Mouse (Mus musculus) CH12.LX (cell line): ENCODE measurements around the gene Gstp1. TPM values are rescaled to one million over a fixed set of nuclear protein-coding genes. Genes with fewer than 3 reads are reported as not detected.
"Not testable (repeated sequence)": the region's sequence is repeated elsewhere in the genome, so short reads cannot be mapped to it uniquely, and the experiment has no call there.

ENCODE experiments used
- DNase-seq: peaks from one replicate; pipeline ENCODE4 v3.0.0-alpha.2; 2013; ENCODE audit errors: extremely low read depth
- H3K27ac ChIP-seq: 2 replicates; pipeline ENCODE4 v1.5.1; 2012; ENCODE audit warnings: low read depth, mild to moderate bottlenecking, control low read depth, moderate library complexity; ENCODE audit not compliant: insufficient read depth
- H3K27me3 ChIP-seq: replicated peaks from 2 replicates; pipeline ENCODE3; 2012; ENCODE audit warnings: inconsistent platforms
- H3K36me3 ChIP-seq, 2 experiments: replicated peaks in 1 of 2; 2 replicates each; pipeline versions ENCODE3 to v1.6.1; 2012; ENCODE audit warnings: inconsistent platforms in 1 of 2, low read length in 1 of 2, mild to moderate bottlenecking in 1 of 2, mixed read lengths in 1 of 2, moderate library complexity in 1 of 2; ENCODE audit not compliant: control insufficient read depth in 1 of 2, insufficient read depth in 1 of 2
- H3K4me1 ChIP-seq, 2 experiments: 2 replicates each; pipeline ENCODE4 v1.6.1; 2012; ENCODE audit warnings: inconsistent platforms in 1 of 2, moderate library complexity in 1 of 2; ENCODE audit not compliant: insufficient read depth in 2 of 2, control insufficient read depth in 1 of 2
- H3K4me2 ChIP-seq: 2 replicates; pipeline ENCODE4 v1.6.1; 2012; ENCODE audit warnings: low read depth, mild to moderate bottlenecking, control low read depth; ENCODE audit not compliant: poor library complexity, insufficient read depth, severe bottlenecking
- H3K4me3 ChIP-seq, 3 experiments: fragments of 150-350 bp in 1 of 3; sonication (generic) in 1 of 3; replicated peaks in 1 of 3; 2 replicates each; pipeline versions ENCODE3 to v1.5.1; 2011 to 2012; ENCODE audit warnings: low read depth in 2 of 3, low read length in 2 of 3, mild to moderate bottlenecking in 2 of 3, moderate library complexity in 2 of 3, control low read depth in 1 of 3, improper control_type of control experiment in 1 of 3, inconsistent platforms in 1 of 3, mixed read lengths in 1 of 3; ENCODE audit not compliant: poor library complexity in 1 of 3
- H3K79me2 ChIP-seq: replicated peaks from 2 replicates; pipeline ENCODE4 v1.6.1; 2012; ENCODE audit warnings: mild to moderate bottlenecking, moderate library complexity; ENCODE audit not compliant: control insufficient read depth, poor library complexity, insufficient read depth, severe bottlenecking; ENCODE audit errors: extremely low read depth
- H3K9ac ChIP-seq: 2 replicates; pipeline ENCODE4 v1.6.1; 2012; ENCODE audit warnings: low read depth, mild to moderate bottlenecking, control low read depth, moderate library complexity; ENCODE audit not compliant: insufficient read depth
- H3K9me3 ChIP-seq: replicated peaks from 2 replicates; pipeline ENCODE3; 2012; ENCODE audit warnings: low read length, inconsistent platforms, mixed read lengths
- CHD2 ChIP-seq: IDR thresholded peaks from 2 replicates; pipeline ENCODE4 v1.6.1; 2011; ENCODE audit warnings: low read length, improper control_type of control experiment
- ETS1 ChIP-seq: conservative IDR thresholded peaks from 2 replicates; pipeline ENCODE4 v1.6.1; 2012; ENCODE audit warnings: low read depth, mild to moderate bottlenecking, inconsistent platforms, low read length, improper control_type of control experiment, moderate library complexity
- HCFC1 ChIP-seq: IDR thresholded peaks from 2 replicates; pipeline ENCODE4 v1.6.1; 2012; ENCODE audit warnings: low read depth, mild to moderate bottlenecking, inconsistent platforms, low read length, improper control_type of control experiment
- MAX ChIP-seq: IDR thresholded peaks from 2 replicates; pipeline ENCODE4 v1.6.1; 2011; ENCODE audit warnings: low read length, improper control_type of control experiment
- MEF2A ChIP-seq: IDR thresholded peaks from 2 replicates; pipeline ENCODE4 v1.6.1; 2014; ENCODE audit warnings: low read depth, mild to moderate bottlenecking, inconsistent platforms, low read length, improper control_type of control experiment, borderline replicate concordance
- MYC ChIP-seq: IDR thresholded peaks from 2 replicates; pipeline ENCODE4 v1.6.1; 2011; ENCODE audit warnings: low read depth, mild to moderate bottlenecking, improper control_type of control experiment, low read length
- RCOR1 ChIP-seq: conservative IDR thresholded peaks from 2 replicates; pipeline ENCODE4 v1.6.1; 2012; ENCODE audit warnings: low read depth, mild to moderate bottlenecking, inconsistent platforms, low read length, improper control_type of control experiment
- UBTF ChIP-seq: IDR thresholded peaks from 2 replicates; pipeline ENCODE4 v1.6.1; 2012; ENCODE audit warnings: low read depth, mild to moderate bottlenecking, inconsistent platforms, low read length, improper control_type of control experiment, moderate library complexity
- dilution Hi-C: fragments of 300-500 bp; cut with MboI; formaldehyde crosslinking; loops from 2 replicates; pipeline ENCODE4 v1.14.3; 2020; ENCODE audit warnings: low sequenced_read_pairs; ENCODE audit not compliant: extremely low pct_unique_long_range_greater_than_20kb, extremely low pct_ligation_motif_present
- in situ Hi-C: fragments of 300-500 bp; cut with MboI; formaldehyde crosslinking; loops from 3 replicates; pipeline ENCODE4 v1.14.3; 2019; ENCODE audit warnings: low sequenced_read_pairs, low pct_ligation_motif_present, low pct_unique_long_range_greater_than_20kb, mixed read lengths
- polyA plus RNA-seq: library from polyadenylated mRNA; unstranded; fragments of >175 nt; gene quantifications from 2 replicates; pipeline ENCODE4 v1.2.1, GENCODE M21; 2012; ENCODE audit warnings: low read depth; ENCODE audit not compliant: insufficient read length
- total RNA-seq, 2 experiments: library from RNA; depleted of rRNA; stranded (reverse); fragments of 300-350 nt in 1 of 2; fragments of >200 nt in 1 of 2; gene quantifications; 2 replicates each; pipeline ENCODE4 v1.2.3; 2012 to 2014

Gene Gstp1
- total and polyA plus RNA-seq, 3 experiments: 333 to 696 (median 529) TPM

DNA sequence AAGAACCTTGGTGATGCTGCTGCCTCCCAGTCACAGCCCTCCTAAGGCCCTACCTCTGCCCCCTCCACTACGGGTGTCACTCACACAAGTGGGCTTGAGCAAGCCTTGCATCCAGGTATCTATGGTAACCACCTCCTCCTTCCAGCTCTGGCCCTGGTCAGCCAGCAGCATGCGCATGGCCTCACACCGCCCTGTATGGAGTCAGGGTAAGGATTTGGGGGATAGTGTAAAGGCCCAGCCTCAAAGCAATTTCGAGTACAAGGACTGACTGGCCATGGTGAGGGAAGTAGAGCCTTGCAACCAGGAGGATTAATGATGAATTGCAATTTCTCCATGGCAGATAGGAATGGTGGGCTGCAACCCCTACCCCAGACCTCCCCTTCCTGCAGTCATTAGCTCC is 3.7 kb upstream of the Gstp1 start:
- DNase-seq, H3K4me2 ChIP-seq, H3K27me3 ChIP-seq, H3K36me3 ChIP-seq, H3K79me2 ChIP-seq, H3K9ac ChIP-seq, H3K27ac ChIP-seq, in situ Hi-C loops, dilution Hi-C loops, H3K4me3 ChIP-seq: not testable (repeated sequence)
- Histone ChIP-seq H3K9me3 (peaks cover 16% of the 10 kb centered on the region), H3K4me1 (peaks cover 3 to 14% of the 10 kb centered on the region in 2 experiments; a peak in 3 of 4 replicates)

GRCm38 (mm10) chr19:4040941-4041340 is 3.2 kb upstream of the Gstp1 start:
- DNase-seq, H3K36me3 ChIP-seq, H3K4me3 ChIP-seq, H3K27me3 ChIP-seq, H3K27ac ChIP-seq, dilution Hi-C loops, H3K4me2 ChIP-seq, H3K79me2 ChIP-seq, H3K9ac ChIP-seq, in situ Hi-C loops: not testable (repeated sequence)
- Histone ChIP-seq H3K4me1 (peaks cover 2 to 15% of the 10 kb centered on the region in 2 experiments; a peak in 3 of 4 replicates), H3K9me3 (peaks cover 16% of the 10 kb centered on the region)

DNA sequence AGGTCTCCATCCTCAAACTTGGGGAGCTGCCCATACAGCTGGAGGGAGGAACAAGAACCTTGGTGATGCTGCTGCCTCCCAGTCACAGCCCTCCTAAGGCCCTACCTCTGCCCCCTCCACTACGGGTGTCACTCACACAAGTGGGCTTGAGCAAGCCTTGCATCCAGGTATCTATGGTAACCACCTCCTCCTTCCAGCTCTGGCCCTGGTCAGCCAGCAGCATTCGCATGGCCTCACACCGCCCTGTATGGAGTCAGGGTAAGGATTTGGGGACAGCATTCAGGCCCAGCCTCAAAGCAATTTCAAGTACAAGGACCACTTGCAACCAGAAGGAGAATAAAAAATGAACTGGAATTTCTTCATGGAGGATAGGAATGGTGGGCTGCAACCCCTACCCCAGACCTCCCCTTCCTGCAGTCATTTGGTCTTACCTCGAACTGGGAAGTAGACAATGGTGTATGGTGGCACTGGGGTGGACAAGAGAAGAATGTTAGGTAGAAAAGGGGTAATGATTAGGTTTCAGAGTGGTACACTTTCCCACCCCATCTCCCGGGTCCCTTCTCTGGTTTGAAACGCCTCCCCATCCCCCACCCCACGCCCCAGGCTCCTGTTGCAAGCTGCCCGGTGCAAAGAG is 514 bp downstream of the Gstp1 start:
- peak overlapping the region; percentile 70 to 92 (median 76) for H3K4me3 ChIP-seq
- H3K79me2 ChIP-seq, H3K9me3 ChIP-seq, dilution Hi-C loops, DNase-seq, H3K27me3 ChIP-seq, in situ Hi-C loops: not testable (repeated sequence)
- H3K27ac ChIP-seq: 0 out of 2 replicates have a peak overlapping the region, but pooled peaks have one; percentile 22
- H3K4me1 ChIP-seq: peaks cover 10 to 25% of the 10 kb centered on the region in 2 experiments
- peak overlapping the region; percentile 94 for H3K4me2 ChIP-seq
- peaks cover 4 to 15% of the 10 kb centered on the region in 2 experiments for H3K36me3 ChIP-seq
- H3K9ac ChIP-seq: peak overlapping the region; percentile 76

DNA sequence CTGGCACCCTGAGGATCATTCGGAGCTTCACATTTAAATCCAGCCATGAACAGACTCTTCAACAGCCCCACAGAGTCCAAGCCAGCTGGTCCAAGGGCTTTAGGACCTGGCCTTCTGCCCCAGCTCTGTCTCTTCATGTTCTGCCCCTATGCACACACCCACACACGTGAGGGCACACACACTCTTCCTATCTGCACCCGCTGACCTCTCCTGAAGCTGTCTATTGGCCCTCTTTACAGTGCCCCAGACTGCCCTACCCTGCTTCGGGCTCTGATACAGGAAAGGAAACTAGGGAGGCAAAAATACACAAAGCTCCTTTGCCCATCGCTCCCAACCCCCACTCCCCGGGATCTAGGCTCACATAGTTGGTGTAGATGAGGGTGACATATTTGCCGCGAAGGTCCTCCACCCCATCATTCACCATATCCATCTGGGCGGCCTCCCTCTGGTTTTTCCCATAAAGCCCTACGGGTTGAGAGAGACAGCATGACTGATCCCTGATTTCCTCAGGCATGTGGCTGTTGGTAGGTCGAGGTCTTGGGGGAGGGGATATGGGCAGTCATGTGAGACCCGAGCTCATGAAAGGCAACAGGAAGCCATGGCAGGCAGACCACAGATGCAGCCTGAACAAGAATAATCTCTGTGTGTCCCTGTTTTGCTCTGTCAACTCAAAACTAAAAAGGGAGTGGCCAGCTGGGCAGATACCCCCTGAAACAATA is 1.3 kb downstream of the Gstp1 start:
- Histone ChIP-seq H3K4me1 (peaks cover 10 to 25% of the 10 kb centered on the region in 2 experiments), H3K27me3 (no peaks in the 10 kb centered on the region), H3K79me2 (peaks cover 4% of the 10 kb centered on the region; the same call in 1 of the 2 replicates), H3K9me3 (no peaks in the 10 kb centered on the region), H3K4me2 (peak overlapping the region; percentile 55), H3K9ac (peak overlapping the region; percentile 43; the same call in 1 of the 2 replicates), H3K27ac (no peak overlapping the region), H3K36me3 (peaks cover 4 to 15% of the 10 kb centered on the region in 2 experiments), H3K4me3 (peak overlapping the region; percentile 37 to 58 (median 46))
- peak; percentile 54 for DNase-seq
- in situ Hi-C loops: no loop called here
- dilution Hi-C loops: no loop called here
- no peak for TF ChIP-seq MEF2A
- no peak for TF ChIP-seq HCFC1
- peak; percentile 56; the same call in 1 of the 2 replicates for TF ChIP-seq MYC
- TF ChIP-seq MAX: peak; percentile 46
- no peak for TF ChIP-seq RCOR1
- no peak for TF ChIP-seq UBTF
- TF ChIP-seq CHD2: peak; percentile 57; the same call in 1 of the 2 replicates
- no peak for TF ChIP-seq ETS1
